Mouse (Mus musculus) adrenal gland, postnatal 36 days (tissue): Measurements from ENCODE around the gene Nrxn3. TPM values are rescaled to one million over a fixed set of nuclear protein-coding genes. Genes with fewer than 3 reads are reported as not detected.
A peak's percentile ranks its signal among the peaks of the same experiment; 100 is the strongest.

Experiments used
- DNase-seq, 2 experiments: peaks; one replicate each; pipeline ENCODE4 v3.0.0; 2021; ENCODE audit warnings: mixed read lengths in 1 of 2
- total RNA-seq, 2 experiments: library from RNA; stranded (reverse); gene quantifications; 2 replicates each; pipeline ENCODE4 v1.2.3; 2021

Nrxn3 gene
- total RNA-seq, 2 experiments from 2014 or later, result 0.20 TPM; not detected in 1

- peak in 1 of 2 experiments; percentile 2 for DNase-seq
Observed at GRCm38 (mm10) chr12:89179970-89180666, 457.4 kb downstream of the Nrxn3 start.

GRCm38 (mm10) chr12:89181157-89181561 lies 458.5 kb downstream of the Nrxn3 start:
- DNase-seq, result no peak

GRCm38 (mm10) chr12:89198764-89199525 lies 476.3 kb downstream of the Nrxn3 start:
- DNase-seq, result no peak

- DNase-seq, result no peak
Observed at GRCm38 (mm10) chr12:89211608-89212007, 488.9 kb downstream of the Nrxn3 start.

- DNase-seq, result no peak
Observed at GRCm38 (mm10) chr12:89239826-89240225, 517.1 kb downstream of the Nrxn3 start.

GRCm38 (mm10) chr12:89241554-89241953 lies 518.9 kb downstream of the Nrxn3 start:
- DNase-seq, result no peak

GRCm38 (mm10) chr12:89242476-89242875 lies 519.8 kb downstream of the Nrxn3 start:
- peak in 1 of 2 experiments; percentile 1 for DNase-seq

GRCm38 (mm10) chr12:89255275-89255892 lies 532.7 kb downstream of the Nrxn3 start:
- DNase-seq, result no peak

GRCm38 (mm10) chr12:89258879-89259278 lies 536.2 kb downstream of the Nrxn3 start:
- DNase-seq, result no peak

- DNase-seq, result no peak
Observed at GRCm38 (mm10) chr12:89260076-89260475, 537.4 kb downstream of the Nrxn3 start.

- no peak for DNase-seq
Observed at GRCm38 (mm10) chr12:89262261-89262660, 539.6 kb downstream of the Nrxn3 start.

- no peak for DNase-seq
Observed at GRCm38 (mm10) chr12:89282362-89283343, 560.0 kb downstream of the Nrxn3 start.

- no peak for DNase-seq
Observed at GRCm38 (mm10) chr12:89284412-89284811, 561.7 kb downstream of the Nrxn3 start.

GRCm38 (mm10) chr12:89287037-89287436 lies 564.4 kb downstream of the Nrxn3 start:
- DNase-seq, result no peak

GRCm38 (mm10) chr12:89289589-89290274 lies 567.1 kb downstream of the Nrxn3 start:
- no peak for DNase-seq

- peak in 1 of 2 experiments; percentile 2 for DNase-seq
Observed at GRCm38 (mm10) chr12:89290736-89291574, 568.3 kb downstream of the Nrxn3 start.

GRCm38 (mm10) chr12:89302011-89302410 lies 579.3 kb downstream of the Nrxn3 start:
- DNase-seq, result peak; percentile 65 to 67

- DNase-seq, result no peak
Observed at GRCm38 (mm10) chr12:89310200-89310599, 587.5 kb downstream of the Nrxn3 start.

- peak; percentile 38 to 49 for DNase-seq
Observed at GRCm38 (mm10) chr12:89312586-89312985, 589.9 kb downstream of the Nrxn3 start.
